Mouse (Mus musculus) bone marrow, adult 2 months (tissue): ENCODE measurements around the gene Fkbp15.

Source experiments
- CTCF ChIP-seq: fragments of 200-500 bp; IDR thresholded peaks from 2 replicates; pipeline ENCODE4 v1.5.1; 2011; ENCODE audit warnings: low read length, control low read depth; ENCODE audit not compliant: control insufficient read depth, insufficient read depth
- POLR2A ChIP-seq: fragments of 200-500 bp; IDR thresholded peaks from 2 replicates; pipeline ENCODE4 v1.6.1; 2011; ENCODE audit warnings: low read depth, mild to moderate bottlenecking, control low read depth, low read length, borderline replicate concordance; ENCODE audit not compliant: control insufficient read depth

DNA sequence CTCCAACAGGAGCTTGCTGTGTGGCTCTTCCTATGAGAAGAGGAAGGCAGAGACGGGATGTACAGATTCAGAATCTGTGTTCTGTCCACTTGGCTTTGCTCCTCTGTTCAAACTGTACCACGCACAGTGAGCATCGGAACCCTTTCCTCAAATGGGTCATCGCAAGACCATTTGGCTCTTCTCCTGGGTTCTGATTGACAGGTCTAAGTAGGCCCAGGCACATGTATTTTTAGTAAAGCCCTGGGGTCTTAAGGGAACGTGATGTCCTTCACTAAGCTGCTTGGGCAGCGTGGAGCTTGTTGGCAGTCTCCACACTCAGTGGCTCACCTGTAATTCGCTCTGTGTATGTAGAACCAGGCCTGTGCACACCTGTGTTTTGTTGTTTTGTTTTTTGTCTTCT lies 71.1 kb downstream of the Fkbp15 start:
- TF ChIP-seq CTCF (no peak), POLR2A (no peak)
